Mouse (Mus musculus) ovary, adult 18-20 months (tissue): ENCODE measurements at regions not wholly inside any gene's neighbourhood (a gene's known extent, or its start where the extent isn't known, plus 50 kb on each side); places are given as distances from the start of the nearest gene placed in this dataset.
"Not testable (repeated sequence)": the region's sequence is repeated elsewhere in the genome, so short reads cannot be mapped to it uniquely, and the experiment has no call there.

ENCODE experiments used
- DNase-seq: peaks from one replicate; pipeline ENCODE4 v3.0.0; 2022; ENCODE audit warnings: low spot score, mixed read lengths

GRCm38 (mm10) chr11:31615107-31615811, 56.4 kb downstream of the Bod1 start:
- no peak for DNase-seq

GRCm38 (mm10) chr11:31614394-31614713, 57.3 kb downstream of the Bod1 start:
- no peak for DNase-seq

- no peak for DNase-seq
Observed at GRCm38 (mm10) chr11:31613688-31614393, 57.8 kb downstream of the Bod1 start.

- DNase-seq, result no peak
Observed at GRCm38 (mm10) chr11:31608458-31608857, 63.2 kb downstream of the Bod1 start.

DNA sequence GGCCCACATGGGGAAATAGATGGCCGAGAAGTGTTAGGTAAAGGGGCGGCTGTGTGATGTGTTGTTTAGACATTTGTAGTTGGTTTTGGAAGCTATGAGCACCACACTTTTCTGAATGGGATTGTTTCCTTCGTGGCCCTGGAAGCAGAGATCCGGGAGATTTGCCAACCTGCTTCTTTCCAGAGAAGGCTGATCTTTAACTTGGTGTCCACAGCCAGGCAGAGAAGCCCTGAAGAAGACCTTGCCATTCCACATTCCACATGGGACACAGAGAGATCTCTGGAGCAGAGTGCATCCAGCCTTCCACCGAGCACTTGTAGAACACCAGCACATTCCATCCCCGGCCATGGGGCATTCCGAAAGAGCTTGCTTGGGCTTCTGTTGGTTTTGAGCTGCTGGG, 70.2 kb downstream of the Bod1 start:
- DNase-seq, result peak; percentile 36

DNA sequence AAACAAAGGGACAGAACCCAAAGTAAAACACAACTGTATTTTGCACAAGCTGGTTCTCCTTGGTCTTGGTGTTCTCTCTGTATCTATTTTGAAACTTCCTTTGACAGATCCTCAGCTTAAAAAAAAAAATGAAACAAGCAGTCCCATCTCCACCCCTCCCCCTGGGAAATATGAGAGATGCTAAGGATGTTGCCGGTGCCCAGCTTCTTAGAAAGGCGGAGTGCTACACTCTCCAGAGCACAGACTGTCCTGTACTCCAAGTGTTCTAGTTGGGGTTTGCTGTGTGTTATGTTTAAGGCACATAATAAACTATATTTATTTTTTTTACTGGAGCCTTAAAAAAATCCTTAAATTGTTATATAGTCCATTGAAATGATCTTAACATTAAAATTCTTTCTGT, 78.1 kb downstream of the Bod1 start:
- DNase-seq, result no peak

DNA sequence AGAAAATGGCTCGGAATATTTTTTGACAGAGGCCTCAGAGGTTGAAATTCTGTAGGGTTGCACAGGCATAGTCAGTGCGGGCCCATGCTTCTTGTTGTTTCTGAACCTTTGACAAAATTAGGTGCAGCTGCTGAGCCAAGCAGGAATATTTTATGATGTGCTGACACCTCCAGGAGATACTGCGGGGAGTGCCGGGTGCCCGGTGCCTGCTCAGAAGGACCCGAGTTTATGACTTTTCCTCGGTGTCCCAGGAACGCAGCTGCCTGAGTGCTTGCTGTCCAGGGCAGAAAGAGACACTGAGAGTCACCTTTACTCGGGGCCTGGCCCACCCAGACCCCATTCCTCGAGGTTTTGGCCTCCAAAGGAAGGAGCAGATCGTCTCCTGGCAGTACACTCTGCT, 79.6 kb downstream of the Bod1 start:
- no peak for DNase-seq

DNA sequence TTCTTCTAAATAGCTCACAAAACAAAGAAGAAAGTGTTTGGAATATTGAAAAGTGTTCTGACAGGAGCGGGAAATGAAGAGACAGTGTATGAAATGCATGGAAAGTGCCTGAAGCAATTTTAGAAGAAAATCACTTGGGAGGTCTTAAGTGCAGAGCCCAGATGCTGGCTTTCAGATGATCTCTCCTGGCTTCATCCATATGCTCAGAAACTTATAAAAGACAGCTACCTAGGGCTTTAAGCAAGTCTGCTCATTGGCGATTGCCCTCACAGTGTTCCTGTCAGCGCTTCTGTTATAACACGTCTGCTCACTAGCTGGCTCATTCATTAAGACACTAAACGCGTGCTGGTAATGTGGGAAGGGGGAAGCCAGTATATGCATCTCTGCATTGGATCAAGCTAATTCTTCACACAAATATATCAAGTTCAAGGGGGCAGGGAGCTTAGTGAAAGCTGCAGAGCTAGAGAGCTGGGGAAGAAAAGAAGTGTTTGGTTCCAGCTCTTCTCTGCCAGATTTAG, 80.6 kb downstream of the Bod1 start:
- no peak for DNase-seq

- DNase-seq, result no peak
Observed at GRCm38 (mm10) chr11:31574941-31575340, 96.7 kb downstream of the Bod1 start.

GRCm38 (mm10) chr11:31564742-31565510, 106.8 kb downstream of the Bod1 start:
- no peak for DNase-seq

- DNase-seq, result no peak
Observed at GRCm38 (mm10) chr11:31563826-31564741, 107.6 kb downstream of the Bod1 start.

DNA sequence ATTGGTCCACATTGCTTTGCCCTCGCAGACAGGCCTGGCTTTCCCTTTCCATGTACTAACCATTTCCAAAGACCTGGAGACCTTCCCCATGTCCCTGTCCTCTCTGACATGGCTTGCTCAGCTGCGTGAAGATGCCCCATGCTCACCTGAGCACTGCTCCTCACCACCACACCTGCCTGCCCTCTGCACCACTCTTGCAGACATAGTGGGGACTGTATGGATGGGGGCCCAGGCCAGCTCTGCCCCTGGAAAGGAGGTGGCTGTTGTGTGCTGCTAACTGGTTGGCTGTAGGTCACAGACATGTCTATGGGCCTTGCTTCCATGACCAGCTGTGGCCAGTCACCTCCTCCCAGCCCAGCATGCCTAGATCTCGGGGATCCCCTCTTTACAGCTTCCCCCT, 108.7 kb downstream of the Bod1 start:
- no peak for DNase-seq

- no peak for DNase-seq
Observed at GRCm38 (mm10) chr11:31560775-31561174, 110.9 kb downstream of the Bod1 start.

DNA sequence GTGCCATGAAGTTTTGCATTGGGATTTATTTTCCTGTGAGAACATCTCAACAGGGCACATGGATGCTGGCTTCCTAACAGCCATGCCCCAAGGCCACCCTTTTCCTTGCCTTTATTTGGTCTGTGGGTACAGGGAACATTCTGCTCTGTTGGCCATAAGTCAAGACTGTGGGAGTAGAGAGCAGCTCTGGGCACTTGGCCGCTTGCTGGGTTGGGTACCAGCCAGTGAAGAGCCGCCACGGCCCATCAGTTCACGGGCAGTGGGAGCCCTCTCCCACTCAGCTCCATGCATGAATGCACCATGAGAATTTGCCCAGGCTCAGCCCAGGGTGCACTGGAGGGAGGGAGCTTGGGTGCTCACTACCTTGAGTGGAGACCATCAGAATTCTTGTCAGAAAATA, 116.6 kb downstream of the Bod1 start:
- DNase-seq, result peak; percentile 63

GRCm38 (mm10) chr11:31551614-31552271, 119.9 kb downstream of the Bod1 start:
- no peak for DNase-seq

- no peak for DNase-seq
Observed at GRCm38 (mm10) chr11:31550747-31551613, 120.7 kb downstream of the Bod1 start.

DNA sequence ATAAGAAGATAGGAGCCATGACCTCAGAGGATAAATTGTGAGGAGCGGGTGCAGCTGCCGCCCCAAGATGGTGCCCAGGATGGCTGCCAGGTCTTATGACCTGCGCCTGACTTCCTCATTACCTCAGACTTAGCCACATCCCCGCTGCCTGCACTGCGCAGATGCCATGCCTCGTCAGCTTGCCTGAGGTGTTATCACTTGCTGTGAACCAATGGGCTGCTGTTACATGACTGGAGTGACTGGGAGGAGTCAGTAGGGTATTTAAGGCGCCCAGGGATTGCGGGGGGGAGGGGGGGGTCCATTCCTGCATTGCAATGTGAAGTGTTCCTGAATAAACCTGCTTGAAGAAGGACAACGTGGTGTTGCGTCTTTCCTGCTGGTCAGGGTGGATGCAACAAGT, 126.2 kb downstream of the Bod1 start:
- DNase-seq, result not testable (repeated sequence)

GRCm38 (mm10) chr11:31542635-31543219, 129.0 kb downstream of the Bod1 start:
- DNase-seq, result no peak

DNA sequence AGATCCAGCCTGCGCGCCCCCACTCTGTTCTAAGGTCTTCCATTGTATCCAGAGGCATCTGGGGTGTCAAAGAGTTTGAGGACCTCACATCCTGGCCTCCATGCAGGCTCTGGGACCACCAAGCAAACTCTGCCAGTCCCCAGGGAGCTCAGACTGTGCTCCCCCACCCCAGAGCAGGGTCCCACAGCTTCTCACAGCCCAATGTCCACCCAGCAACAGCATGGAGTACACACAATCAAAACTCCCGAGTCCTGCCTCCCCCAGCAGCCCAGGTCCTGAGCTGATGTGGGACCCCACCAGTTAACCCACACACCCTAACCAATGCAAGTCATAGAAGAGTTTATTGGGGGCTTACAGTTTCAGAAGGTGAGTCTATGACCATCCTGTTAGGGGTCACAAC, 130.3 kb downstream of the Bod1 start:
- no peak for DNase-seq

GRCm38 (mm10) chr11:31540816-31541215, 130.9 kb downstream of the Bod1 start:
- no peak for DNase-seq
